Mouse (Mus musculus) stomach, embryonic 15.5 days (tissue): ENCODE results near the gene Fam98a. TPM values are rescaled to one million over a fixed set of nuclear protein-coding genes. Genes with fewer than 3 reads are reported as not detected.

Experiments
- ATAC-seq: fragments of 200-750 bp; cut with Nextera tagmentation; 2 replicates; pipeline ENCODE4 v1.8.0; 2017; ENCODE audit warnings: low read depth, moderate number of reproducible peaks, moderate TSS enrichment; ENCODE audit not compliant: insufficient read depth, low FRiP score
- H3K27ac ChIP-seq: fragments of 300-500 bp; sonication (generic); 2 replicates; pipeline ENCODE4 v1.5.1; 2015; ENCODE audit warnings: mild to moderate bottlenecking, inconsistent platforms
- H3K27me3 ChIP-seq: fragments of 300-500 bp; sonication (generic); replicated peaks from 2 replicates; pipeline ENCODE4 v1.6.1; 2015; ENCODE audit warnings: inconsistent platforms
- H3K36me3 ChIP-seq: fragments of 300-500 bp; sonication (generic); 2 replicates; pipeline ENCODE4 v1.6.1; 2015; ENCODE audit warnings: inconsistent platforms
- H3K4me1 ChIP-seq: fragments of 300-500 bp; sonication (generic); 2 replicates; pipeline ENCODE4 v1.6.1; 2015; ENCODE audit warnings: inconsistent platforms
- H3K4me2 ChIP-seq: fragments of 300-500 bp; sonication (generic); 2 replicates; pipeline ENCODE4 v1.6.1; 2015; ENCODE audit warnings: mild to moderate bottlenecking, inconsistent platforms
- H3K4me3 ChIP-seq: fragments of 300-500 bp; sonication (generic); replicated peaks from 2 replicates; pipeline ENCODE4 v1.5.1; 2015; ENCODE audit warnings: inconsistent platforms
- H3K9ac ChIP-seq: fragments of 300-500 bp; sonication (generic); 2 replicates; pipeline ENCODE4 v1.6.1; 2015; ENCODE audit warnings: inconsistent platforms
- H3K9me3 ChIP-seq: fragments of 300-500 bp; sonication (generic); 2 replicates; pipeline ENCODE4 v1.6.1; 2016; ENCODE audit warnings: inconsistent platforms
- WGBS: fragments of 180-500 bp; shearing (Covaris S2); methylation state at CpG from one replicate; pipeline ENCODE4 v1.1.7; 2015; 5-methylcytosine and 5-hydroxymethylcytosine counted together
- polyA plus RNA-seq: library from polyadenylated mRNA; unstranded; fragments of >200 nt; fragmentation: Nextera tagmentation; extraction: Ambion mirVana; gene quantifications from 2 replicates; pipeline ENCODE4 v1.2.1, GENCODE M21; 2015

Fam98a gene
- 26.6 and 28.7 TPM in 2 replicates for polyA plus RNA-seq

- Histone ChIP-seq H3K9me3 (no peaks in the 10 kb centered on the region), H3K4me1 (peaks cover 6% of the 10 kb centered on the region; the same call in 1 of the 2 replicates), H3K27me3 (no peaks in the 10 kb centered on the region), H3K9ac (peak within 1 kb of the TSS; percentile 76), H3K36me3 (no peaks in the 10 kb centered on the region), H3K27ac (peak within 1 kb of the TSS; percentile 45), H3K4me3 (peak within 1 kb of the TSS; percentile 90), H3K4me2 (peak within 1 kb of the TSS; percentile 83)
- WGBS = 0% methylated on average over 56 of the region's 56 CpGs
- ATAC-seq = peak; percentile 97
Measured at GRCm38 (mm10) chr17:75551512-75552400, at the start of gene Fam98a. Fam98a (minus strand) TSS chr17:75551946.

- H3K4me3 ChIP-seq = no peak overlapping the region
- no peaks in the 10 kb centered on the region for H3K27me3 ChIP-seq
- no peak overlapping the region for H3K4me2 ChIP-seq
- WGBS = 40% methylated on average over 3 of the region's 3 CpGs
- ATAC-seq = no peak
- H3K4me1 ChIP-seq = no peaks in the 10 kb centered on the region
- no peaks in the 10 kb centered on the region for H3K36me3 ChIP-seq
- H3K9me3 ChIP-seq = no peaks in the 10 kb centered on the region
- H3K27ac ChIP-seq = no peak overlapping the region
- no peak overlapping the region for H3K9ac ChIP-seq
Measured at GRCm38 (mm10) chr17:75598652-75599051, 46.9 kb upstream of the Fam98a start.

- Histone ChIP-seq H3K4me3 (no peak overlapping the region), H3K9ac (no peak overlapping the region), H3K27me3 (no peaks in the 10 kb centered on the region), H3K9me3 (no peaks in the 10 kb centered on the region), H3K4me1 (no peaks in the 10 kb centered on the region), H3K4me2 (no peak overlapping the region), H3K36me3 (no peaks in the 10 kb centered on the region), H3K27ac (no peak overlapping the region)
- no peak for ATAC-seq
- WGBS = 79% methylated on average over 1 of the region's 1 CpGs
Measured at GRCm38 (mm10) chr17:75582738-75583137, 31.0 kb upstream of the Fam98a start.

DNA sequence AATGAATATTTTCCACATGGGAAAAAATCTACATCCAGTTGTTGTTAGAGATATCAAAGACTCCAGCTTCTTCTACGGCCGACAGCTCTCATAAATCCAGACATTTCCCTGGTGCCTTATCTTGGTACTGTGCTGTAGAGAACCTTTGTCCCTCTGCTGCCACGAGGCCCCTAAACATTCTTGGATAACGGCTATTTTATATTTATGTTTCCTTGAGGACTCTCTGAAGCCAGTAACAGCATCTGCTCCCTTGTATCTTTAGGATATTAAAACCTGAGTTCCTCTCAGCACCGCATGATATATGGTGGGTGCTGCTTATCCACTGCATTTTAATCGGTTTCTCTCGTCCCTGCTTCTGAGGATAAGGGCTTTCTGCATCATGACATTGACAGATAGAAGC, 23.9 kb upstream of the Fam98a start:
- H3K9ac ChIP-seq = no peak overlapping the region
- no peak overlapping the region for H3K4me2 ChIP-seq
- no peak overlapping the region for H3K27ac ChIP-seq
- no peaks in the 10 kb centered on the region for H3K4me1 ChIP-seq
- no peak for ATAC-seq
- H3K27me3 ChIP-seq = no peaks in the 10 kb centered on the region
- 45% methylated on average over 7 of the region's 7 CpGs for WGBS
- H3K4me3 ChIP-seq = no peak overlapping the region
- no peaks in the 10 kb centered on the region for H3K9me3 ChIP-seq
- no peaks in the 10 kb centered on the region for H3K36me3 ChIP-seq

- WGBS = 87% methylated on average over 2 of the region's 2 CpGs
- H3K27ac ChIP-seq = no peak overlapping the region
Measured at GRCm38 (mm10) chr17:75558041-75558440, 6.3 kb upstream of the Fam98a start.

GRCm38 (mm10) chr17:75557031-75557430, 5.3 kb upstream of the Fam98a start:
- Histone ChIP-seq H3K9ac (no peak overlapping the region), H3K4me2 (no peak overlapping the region), H3K4me1 (no peaks in the 10 kb centered on the region), H3K27me3 (no peaks in the 10 kb centered on the region), H3K9me3 (no peaks in the 10 kb centered on the region), H3K4me3 (no peak overlapping the region), H3K27ac (no peak overlapping the region), H3K36me3 (no peaks in the 10 kb centered on the region)
- 43% methylated on average over 3 of the region's 3 CpGs for WGBS
- ATAC-seq = no peak

More at GRCm38 (mm10) chr17:75558041-75558440, 6.3 kb upstream of the Fam98a start:
- Histone ChIP-seq H3K4me1 (no peaks in the 10 kb centered on the region), H3K36me3 (no peaks in the 10 kb centered on the region), H3K4me2 (no peak overlapping the region), H3K9ac (no peak overlapping the region), H3K4me3 (no peak overlapping the region), H3K9me3 (no peaks in the 10 kb centered on the region), H3K27me3 (no peaks in the 10 kb centered on the region)
- no peak for ATAC-seq

GRCm38 (mm10) chr17:75550771-75551413, 854 bp downstream of the Fam98a start:
- Histone ChIP-seq H3K36me3 (0 out of 2 replicates have a peak, but pooled peaks cover 4% of the 10 kb centered on the region), H3K4me1 (peaks cover 6% of the 10 kb centered on the region; the same call in 1 of the 2 replicates), H3K27ac (peak overlapping the region; percentile 45; the same call in 1 of the 2 replicates), H3K27me3 (no peaks in the 10 kb centered on the region), H3K9me3 (no peaks in the 10 kb centered on the region), H3K9ac (peak overlapping the region; percentile 76; the same call in 1 of the 2 replicates), H3K4me2 (peak overlapping the region; percentile 83), H3K4me3 (peak overlapping the region; percentile 90)
- 38% methylated on average over 11 of the region's 11 CpGs for WGBS
- no peak for ATAC-seq

DNA sequence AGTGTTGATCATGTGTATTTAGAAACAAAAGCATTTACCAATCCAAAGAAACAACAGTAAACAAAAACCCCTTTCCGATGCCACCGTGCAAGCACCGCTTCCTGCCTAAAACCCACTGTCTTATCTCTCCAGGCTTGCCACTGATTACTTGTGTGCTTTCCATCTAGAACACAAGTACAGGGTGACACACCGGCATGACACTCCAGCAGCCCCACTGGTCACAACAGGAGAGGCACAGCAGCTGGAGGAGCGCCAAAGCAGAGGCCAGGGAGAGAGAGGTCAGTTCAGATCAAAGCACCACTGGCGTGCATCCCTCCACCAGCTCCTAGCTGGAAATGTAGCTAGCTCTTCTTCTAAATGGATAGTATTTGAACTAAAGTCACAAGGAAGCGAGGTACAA, 7.5 kb downstream of the Fam98a start:
- H3K36me3 ChIP-seq = peaks cover 10% of the 10 kb centered on the region; the same call in 1 of the 2 replicates
- WGBS = 70% methylated on average over 7 of the region's 7 CpGs
- no peak overlapping the region for H3K4me2 ChIP-seq

DNA sequence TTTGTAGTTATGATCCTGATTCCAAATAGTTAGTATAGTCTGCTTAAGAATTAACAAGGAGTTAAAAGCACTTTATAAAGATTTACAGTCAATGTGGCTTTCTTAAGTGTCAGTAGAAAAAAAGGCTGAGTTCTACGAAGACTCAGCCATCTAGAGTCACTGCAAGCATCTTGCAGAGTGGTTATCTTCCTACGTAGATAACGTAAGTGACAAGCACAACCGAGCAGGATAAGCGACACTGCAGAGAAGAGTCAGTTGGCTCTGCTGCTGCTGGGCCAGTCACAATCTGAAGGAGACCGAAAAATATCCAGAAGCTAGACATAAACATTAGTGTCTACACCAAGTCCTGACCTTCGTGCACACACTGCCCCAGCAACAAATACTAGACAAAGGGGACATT, 8.3 kb downstream of the Fam98a start:
- peaks cover 13% of the 10 kb centered on the region; the same call in 1 of the 2 replicates for H3K36me3 ChIP-seq
- 66% methylated on average over 7 of the region's 7 CpGs for WGBS
- no peak overlapping the region for H3K27ac ChIP-seq
- no peak for ATAC-seq
- no peak overlapping the region for H3K4me2 ChIP-seq
- H3K4me1 ChIP-seq = no peaks in the 10 kb centered on the region
- no peaks in the 10 kb centered on the region for H3K27me3 ChIP-seq
- no peak overlapping the region for H3K9ac ChIP-seq
- H3K9me3 ChIP-seq = no peaks in the 10 kb centered on the region
- H3K4me3 ChIP-seq = no peak overlapping the region

More for the DNA sequence above, 7.5 kb downstream of the Fam98a start:
- H3K27me3 ChIP-seq = no peaks in the 10 kb centered on the region
- no peak overlapping the region for H3K9ac ChIP-seq
- no peaks in the 10 kb centered on the region for H3K9me3 ChIP-seq
- ATAC-seq = no peak
- H3K27ac ChIP-seq = no peak overlapping the region
- no peak overlapping the region for H3K4me3 ChIP-seq
- no peaks in the 10 kb centered on the region for H3K4me1 ChIP-seq

- Histone ChIP-seq H3K9ac (no peak overlapping the region), H3K27me3 (no peaks in the 10 kb centered on the region), H3K4me2 (no peak overlapping the region), H3K36me3 (peaks cover 12% of the 10 kb centered on the region; the same call in 1 of the 2 replicates), H3K27ac (no peak overlapping the region), H3K4me1 (no peaks in the 10 kb centered on the region), H3K4me3 (no peak overlapping the region), H3K9me3 (no peaks in the 10 kb centered on the region)
- 60% methylated on average over 5 of the region's 5 CpGs for WGBS
- ATAC-seq = no peak
Measured at GRCm38 (mm10) chr17:75539841-75540240, 11.9 kb downstream of the Fam98a start.

DNA sequence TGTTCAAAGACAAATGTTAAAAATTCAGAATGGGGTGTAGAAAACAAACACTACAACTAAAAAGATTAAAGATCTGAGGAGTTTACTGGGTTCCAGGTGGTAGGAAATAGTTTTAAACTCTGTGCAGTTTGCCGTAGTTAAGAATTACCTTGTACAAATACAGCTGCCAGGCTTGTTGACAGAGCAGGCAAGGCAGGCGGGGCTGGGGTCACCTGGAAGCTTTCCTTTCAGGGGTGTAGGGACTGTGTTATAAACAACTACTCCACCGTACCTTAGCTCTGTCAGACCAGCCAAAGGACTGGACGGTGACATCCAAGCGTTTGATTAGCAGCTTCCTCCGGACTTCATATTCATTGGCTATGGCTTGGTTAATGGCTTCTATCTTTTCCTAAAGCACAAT, 12.6 kb downstream of the Fam98a start:
- H3K27me3 ChIP-seq = no peaks in the 10 kb centered on the region
- H3K9me3 ChIP-seq = no peaks in the 10 kb centered on the region
- 47% methylated on average over 6 of the region's 6 CpGs for WGBS
- no peaks in the 10 kb centered on the region for H3K4me1 ChIP-seq
- peak overlapping the region; percentile 51 for H3K27ac ChIP-seq
- H3K4me2 ChIP-seq = no peak overlapping the region
- H3K4me3 ChIP-seq = no peak overlapping the region
- H3K36me3 ChIP-seq = peaks cover 6% of the 10 kb centered on the region; the same call in 1 of the 2 replicates
- peak; percentile 87 for ATAC-seq
- H3K9ac ChIP-seq = no peak overlapping the region

- Histone ChIP-seq H3K27me3 (no peaks in the 10 kb centered on the region), H3K4me3 (no peak overlapping the region), H3K36me3 (peaks cover 6% of the 10 kb centered on the region; the same call in 1 of the 2 replicates), H3K27ac (peak overlapping the region; percentile 51), H3K9me3 (no peaks in the 10 kb centered on the region), H3K4me1 (no peaks in the 10 kb centered on the region), H3K9ac (no peak overlapping the region), H3K4me2 (no peak overlapping the region)
- no peak for ATAC-seq
- WGBS = 73% methylated on average over 12 of the region's 12 CpGs
Measured at GRCm38 (mm10) chr17:75538431-75538830, 13.3 kb downstream of the Fam98a start.
